Mouse (Mus musculus) liver, embryonic 12.5 days (tissue): ENCODE measurements around the gene Mfsd1. TPM values are rescaled to one million over a fixed set of nuclear protein-coding genes. Genes with fewer than 3 reads are reported as not detected.

Source experiments
- ATAC-seq: fragments of 200-750 bp; cut with Nextera tagmentation; 2 replicates; pipeline ENCODE4 v1.8.0; 2017; ENCODE audit warnings: moderate number of reproducible peaks, mild to moderate bottlenecking, moderate library complexity
- H3K27ac ChIP-seq: fragments of 300-500 bp; sonication (generic); 2 replicates; pipeline ENCODE4 v1.5.1; 2016; ENCODE audit warnings: mild to moderate bottlenecking
- H3K27me3 ChIP-seq: fragments of 300-500 bp; sonication (generic); replicated peaks from 2 replicates; pipeline ENCODE4 v1.6.1; 2016; ENCODE audit warnings: mild to moderate bottlenecking, moderate library complexity
- H3K36me3 ChIP-seq: fragments of 300-500 bp; sonication (generic); 2 replicates; pipeline ENCODE4 v1.6.1; 2016; ENCODE audit warnings: mild to moderate bottlenecking, moderate library complexity
- H3K4me1 ChIP-seq: fragments of 300-500 bp; sonication (generic); 2 replicates; pipeline ENCODE4 v1.6.1; 2016
- H3K4me2 ChIP-seq: fragments of 300-500 bp; sonication (generic); 2 replicates; pipeline ENCODE4 v1.6.1; 2016; ENCODE audit warnings: mild to moderate bottlenecking, moderate library complexity
- H3K4me3 ChIP-seq: fragments of 300-500 bp; sonication (generic); 2 replicates; pipeline ENCODE4 v1.5.1; 2016; ENCODE audit warnings: mild to moderate bottlenecking, moderate library complexity
- H3K9ac ChIP-seq: fragments of 300-500 bp; sonication (generic); 2 replicates; pipeline ENCODE4 v1.6.1; 2016; ENCODE audit warnings: mild to moderate bottlenecking, moderate library complexity
- H3K9me3 ChIP-seq: fragments of 300-500 bp; sonication (generic); replicated peaks from 2 replicates; pipeline ENCODE4 v1.6.1; 2016; ENCODE audit warnings: mild to moderate bottlenecking, moderate library complexity
- WGBS: fragments of 180-500 bp; shearing (Covaris S2); methylation state at CpG from one replicate; pipeline ENCODE4 v1.1.7; 2016; ENCODE audit not compliant: insufficient replicate concordance; 5-methylcytosine and 5-hydroxymethylcytosine counted together
- polyA plus RNA-seq: library from polyadenylated mRNA; unstranded; fragments of >200 nt; fragmentation: Nextera tagmentation; extraction: Ambion mirVana; gene quantifications from 2 replicates; pipeline ENCODE4 v1.2.1, GENCODE M21; 2016

Gene Mfsd1
- 29.8 and 30.0 TPM in 2 replicates for polyA plus RNA-seq

DNA sequence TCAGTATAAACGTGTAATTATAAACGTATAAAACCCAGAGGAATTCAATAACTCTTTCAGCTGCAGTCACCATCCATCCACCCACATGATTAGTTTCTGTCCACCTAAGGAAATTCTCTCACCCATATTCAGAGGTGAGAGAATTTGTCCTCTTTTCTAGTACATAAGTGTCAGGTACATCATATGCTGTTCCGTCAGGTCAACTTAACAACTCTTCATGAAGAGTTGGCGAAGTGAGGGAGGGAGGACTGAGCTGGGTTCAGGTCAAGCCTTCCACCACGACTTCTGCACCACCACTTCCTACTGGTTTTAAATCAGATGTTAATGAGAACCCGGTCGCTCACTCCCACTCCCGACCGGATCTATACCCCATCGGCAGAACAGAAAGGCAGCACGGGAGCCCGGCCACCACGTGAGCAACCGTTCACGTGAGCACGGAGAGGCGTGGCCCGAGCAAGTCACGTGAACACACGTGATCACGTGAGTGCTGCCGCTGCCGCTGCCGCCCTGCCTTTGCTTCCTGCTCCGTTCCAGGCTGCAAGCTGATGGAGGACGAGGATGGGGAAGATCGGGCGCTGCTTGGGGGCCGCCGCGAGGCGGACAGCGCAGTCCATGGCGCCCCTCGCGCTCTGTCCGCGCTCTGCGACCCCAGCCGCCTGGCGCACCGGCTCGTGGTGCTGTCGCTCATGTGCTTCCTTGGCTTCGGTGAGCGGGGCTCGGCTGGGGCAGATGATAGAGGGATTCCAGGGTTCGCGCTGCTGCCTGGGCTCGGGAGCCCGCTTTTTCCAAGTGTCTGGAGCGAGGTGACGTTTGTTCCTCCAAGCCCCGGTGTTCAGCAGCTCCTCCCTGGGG is at the start of gene Mfsd1:
TSS of gene Mfsd1 (plus strand) at position 469 of the 852 bp plus-strand sequence.
- peak; percentile 84 for ATAC-seq
- WGBS = 3% methylated on average over 54 of the region's 54 CpGs
- Histone ChIP-seq H3K4me3 (peak within 1 kb of the TSS; percentile 78), H3K9ac (peak within 1 kb of the TSS; percentile 78), H3K4me2 (peak within 1 kb of the TSS; percentile 86), H3K9me3 (no peaks in the 10 kb centered on the region), H3K4me1 (peaks cover 16% of the 10 kb centered on the region), H3K36me3 (peaks cover 18% of the 10 kb centered on the region), H3K27ac (peak within 1 kb of the TSS; percentile 63), H3K27me3 (peaks cover 11% of the 10 kb centered on the region)

DNA sequence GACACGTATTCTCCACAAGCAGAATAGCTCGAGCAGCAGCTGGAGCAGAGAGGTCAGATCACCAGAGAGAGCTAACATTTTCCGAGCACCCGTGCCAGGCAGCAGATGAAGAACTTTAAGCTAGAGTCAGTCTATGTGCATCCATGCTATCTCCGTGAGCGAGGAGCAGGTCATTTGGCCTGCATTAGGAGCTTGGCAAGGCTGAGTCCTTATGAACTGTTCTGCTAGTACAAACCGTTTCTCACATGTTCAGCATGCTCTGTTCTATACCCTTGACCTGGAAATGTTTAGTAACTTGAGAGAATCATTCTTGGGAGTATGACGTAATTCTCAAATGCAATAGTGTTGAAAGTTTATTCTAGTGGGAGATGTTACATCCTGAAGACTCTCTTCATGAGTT is 38.9 kb upstream of the Mfsd1 start:
- no peak overlapping the region for H3K9ac ChIP-seq
- H3K9me3 ChIP-seq = no peaks in the 10 kb centered on the region
- H3K27ac ChIP-seq = no peak overlapping the region
- H3K36me3 ChIP-seq = no peaks in the 10 kb centered on the region
- no peaks in the 10 kb centered on the region for H3K27me3 ChIP-seq
- no peak overlapping the region for H3K4me2 ChIP-seq
- ATAC-seq = no peak
- WGBS = 53% methylated on average over 8 of the region's 8 CpGs
- no peak overlapping the region for H3K4me3 ChIP-seq
- no peaks in the 10 kb centered on the region for H3K4me1 ChIP-seq

DNA sequence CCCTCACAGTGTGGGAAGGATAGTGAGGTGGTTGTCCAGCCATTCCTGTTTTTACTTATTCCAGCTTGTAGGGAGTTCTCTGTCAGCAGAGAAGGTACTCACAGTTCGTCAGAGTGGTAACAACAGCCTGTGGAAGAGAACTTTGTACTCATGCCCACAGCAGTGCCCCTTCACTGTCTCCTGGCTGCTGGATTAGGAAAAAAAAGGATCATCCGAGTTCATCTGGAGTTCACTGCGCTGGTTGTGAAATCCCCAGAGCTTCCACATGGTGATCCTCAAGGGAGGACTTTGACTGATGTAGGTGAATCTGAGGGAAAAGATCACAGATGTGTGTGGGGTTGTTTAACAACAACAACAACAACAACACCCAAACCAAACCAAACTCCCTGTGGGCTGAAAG is 31.3 kb upstream of the Mfsd1 start:
- Histone ChIP-seq H3K4me1 (no peaks in the 10 kb centered on the region), H3K27me3 (no peaks in the 10 kb centered on the region), H3K4me2 (no peak overlapping the region), H3K27ac (no peak overlapping the region), H3K9me3 (no peaks in the 10 kb centered on the region), H3K36me3 (no peaks in the 10 kb centered on the region), H3K4me3 (no peak overlapping the region), H3K9ac (no peak overlapping the region)
- ATAC-seq = peak; percentile 46
- 49% methylated on average over 3 of the region's 3 CpGs for WGBS

DNA sequence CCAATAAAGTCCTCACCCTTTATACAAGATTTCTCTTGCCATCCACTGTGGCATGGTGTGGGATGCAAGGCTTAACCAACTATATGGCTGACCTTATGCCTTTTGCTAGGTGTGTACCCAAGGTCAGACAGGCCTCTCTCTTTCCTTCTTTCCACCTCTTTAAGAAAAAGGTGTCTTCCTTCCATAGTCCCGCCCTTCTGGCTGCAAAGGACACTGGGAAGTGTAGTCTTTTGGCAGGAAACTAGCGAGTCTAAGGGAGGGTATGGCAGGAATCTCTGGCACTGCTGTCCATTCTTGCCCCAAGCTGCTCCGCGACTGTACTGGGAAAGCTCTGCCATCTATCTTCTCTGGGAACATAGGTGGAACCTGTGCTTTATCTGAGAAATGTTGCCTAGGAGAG is 29.3 kb upstream of the Mfsd1 start:
- 42% methylated on average over 4 of the region's 4 CpGs for WGBS

DNA sequence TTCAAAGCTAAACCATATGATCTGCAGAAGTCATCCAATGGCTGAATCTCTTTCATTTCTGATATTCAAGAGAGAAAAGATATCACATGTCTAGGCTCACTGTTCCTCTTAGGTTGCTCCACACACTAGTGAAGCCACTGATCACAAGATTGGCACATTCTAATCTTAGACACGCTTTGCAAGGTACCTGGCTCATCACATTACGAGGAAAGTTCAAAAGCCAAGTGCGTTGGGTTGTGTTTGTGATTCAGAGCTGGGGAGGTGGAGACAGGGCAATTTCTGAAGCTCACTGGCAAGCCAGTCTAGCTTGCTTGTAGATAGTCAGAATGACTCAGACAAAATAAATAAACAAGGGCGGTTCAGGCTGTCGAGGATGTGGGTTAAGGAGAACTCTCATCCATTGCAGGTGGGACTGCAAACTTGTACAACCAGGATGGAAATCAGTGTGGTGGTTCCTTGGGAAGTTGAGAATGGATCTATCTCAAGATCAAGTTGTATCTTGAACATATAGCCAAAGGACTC is 28.6 kb upstream of the Mfsd1 start:
- WGBS = 65% methylated on average over 5 of the region's 5 CpGs
- Histone ChIP-seq H3K27ac (no peak overlapping the region), H3K9ac (no peak overlapping the region), H3K36me3 (no peaks in the 10 kb centered on the region), H3K4me3 (no peak overlapping the region), H3K9me3 (no peaks in the 10 kb centered on the region), H3K4me2 (no peak overlapping the region), H3K4me1 (no peaks in the 10 kb centered on the region), H3K27me3 (no peaks in the 10 kb centered on the region)
- ATAC-seq = no peak

More for the DNA sequence above, 29.3 kb upstream of the Mfsd1 start:
- no peak for ATAC-seq
- Histone ChIP-seq H3K4me1 (no peaks in the 10 kb centered on the region), H3K9me3 (no peaks in the 10 kb centered on the region), H3K4me2 (no peak overlapping the region), H3K27me3 (no peaks in the 10 kb centered on the region), H3K4me3 (no peak overlapping the region), H3K36me3 (no peaks in the 10 kb centered on the region), H3K9ac (no peak overlapping the region), H3K27ac (no peak overlapping the region)

DNA sequence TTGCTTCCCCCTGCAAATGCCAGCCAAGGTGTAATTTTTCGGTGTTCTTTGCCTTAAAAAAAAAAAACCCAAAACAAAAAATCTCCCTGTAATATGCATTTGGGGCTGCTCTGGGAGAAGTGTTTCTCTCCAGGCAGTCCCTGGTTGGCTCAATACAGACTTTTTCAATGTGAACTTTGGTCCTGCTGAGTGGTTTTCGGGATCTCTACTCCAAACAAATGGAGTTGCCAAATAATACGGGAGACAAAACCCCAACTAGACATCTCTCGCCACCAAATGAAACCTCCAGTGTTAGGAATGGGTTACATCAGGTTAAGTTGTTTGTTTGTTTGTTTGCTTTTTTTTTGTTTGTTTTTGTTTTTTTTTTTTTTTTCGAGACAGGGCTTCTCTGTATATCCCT is 27.3 kb upstream of the Mfsd1 start:
- Histone ChIP-seq H3K9ac (no peak overlapping the region), H3K27me3 (no peaks in the 10 kb centered on the region), H3K9me3 (no peaks in the 10 kb centered on the region), H3K4me3 (no peak overlapping the region), H3K4me2 (no peak overlapping the region), H3K4me1 (no peaks in the 10 kb centered on the region), H3K27ac (no peak overlapping the region), H3K36me3 (no peaks in the 10 kb centered on the region)
- ATAC-seq = no peak
- WGBS = 62% methylated on average over 5 of the region's 5 CpGs

DNA sequence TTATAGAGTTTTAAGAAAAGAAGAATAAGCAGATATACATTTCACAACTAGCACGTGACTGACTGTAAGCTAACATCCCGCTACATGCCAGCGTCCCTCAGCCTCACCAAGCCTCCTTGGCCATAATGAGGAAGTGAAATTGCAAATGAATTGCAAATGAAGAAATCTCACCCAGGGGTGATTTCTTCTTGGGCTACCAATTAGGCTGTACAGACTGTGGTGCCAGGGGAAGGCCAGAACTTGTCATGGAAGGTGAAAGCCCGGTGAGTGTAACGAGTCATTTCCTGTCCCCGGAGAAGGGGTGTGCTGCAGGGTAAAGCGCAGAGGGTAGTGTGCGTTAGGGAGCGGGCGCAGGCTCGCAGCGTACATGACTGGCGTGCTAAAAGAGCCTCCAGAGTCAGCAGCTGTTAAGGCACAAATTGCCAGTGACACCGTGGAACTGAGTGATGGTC is 25.3 kb upstream of the Mfsd1 start:
- no peak overlapping the region for H3K27ac ChIP-seq
- peak overlapping the region; percentile 31 for H3K4me2 ChIP-seq
- no peaks in the 10 kb centered on the region for H3K9me3 ChIP-seq
- no peak for ATAC-seq
- WGBS = 41% methylated on average over 14 of the region's 14 CpGs
- H3K4me1 ChIP-seq = no peaks in the 10 kb centered on the region
- no peaks in the 10 kb centered on the region for H3K36me3 ChIP-seq
- H3K27me3 ChIP-seq = no peaks in the 10 kb centered on the region
- H3K9ac ChIP-seq = no peak overlapping the region
- H3K4me3 ChIP-seq = no peak overlapping the region

DNA sequence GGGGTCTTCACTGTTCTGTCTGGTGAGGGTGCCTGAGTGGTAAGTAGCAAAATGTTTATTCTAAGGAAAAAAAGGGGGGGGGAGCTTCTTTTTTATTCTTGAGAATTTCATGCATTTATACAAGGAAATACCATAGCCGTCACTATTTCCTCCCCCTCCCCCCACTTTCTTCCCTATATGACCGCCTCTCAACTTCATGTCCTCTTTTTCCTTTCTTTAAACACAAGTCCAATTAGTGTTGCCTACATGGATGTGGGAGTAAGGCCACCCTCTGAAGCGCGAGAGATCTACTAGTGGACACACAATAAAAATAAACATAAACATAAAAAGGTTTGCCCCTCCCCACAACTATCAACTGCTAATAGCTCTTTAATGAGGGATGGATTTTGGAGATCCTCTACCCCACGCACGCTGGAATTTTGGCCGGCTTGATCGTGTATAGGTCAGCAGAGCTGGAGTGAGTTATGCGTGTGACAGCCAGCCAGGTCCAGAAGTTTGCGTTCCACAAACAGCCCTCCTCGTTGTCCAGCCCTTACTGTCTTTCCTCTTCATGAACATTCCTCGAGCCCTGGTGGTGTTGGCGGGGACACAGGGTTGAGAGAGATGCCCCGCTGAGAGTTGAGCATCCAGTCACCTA is 24.7 kb upstream of the Mfsd1 start:
- Histone ChIP-seq H3K4me3 (no peak overlapping the region), H3K36me3 (no peaks in the 10 kb centered on the region), H3K9ac (no peak overlapping the region), H3K9me3 (no peaks in the 10 kb centered on the region), H3K27me3 (no peaks in the 10 kb centered on the region), H3K27ac (no peak overlapping the region), H3K4me1 (no peaks in the 10 kb centered on the region), H3K4me2 (peak overlapping the region; percentile 31)
- 77% methylated on average over 14 of the region's 14 CpGs for WGBS
- ATAC-seq = no peak

DNA sequence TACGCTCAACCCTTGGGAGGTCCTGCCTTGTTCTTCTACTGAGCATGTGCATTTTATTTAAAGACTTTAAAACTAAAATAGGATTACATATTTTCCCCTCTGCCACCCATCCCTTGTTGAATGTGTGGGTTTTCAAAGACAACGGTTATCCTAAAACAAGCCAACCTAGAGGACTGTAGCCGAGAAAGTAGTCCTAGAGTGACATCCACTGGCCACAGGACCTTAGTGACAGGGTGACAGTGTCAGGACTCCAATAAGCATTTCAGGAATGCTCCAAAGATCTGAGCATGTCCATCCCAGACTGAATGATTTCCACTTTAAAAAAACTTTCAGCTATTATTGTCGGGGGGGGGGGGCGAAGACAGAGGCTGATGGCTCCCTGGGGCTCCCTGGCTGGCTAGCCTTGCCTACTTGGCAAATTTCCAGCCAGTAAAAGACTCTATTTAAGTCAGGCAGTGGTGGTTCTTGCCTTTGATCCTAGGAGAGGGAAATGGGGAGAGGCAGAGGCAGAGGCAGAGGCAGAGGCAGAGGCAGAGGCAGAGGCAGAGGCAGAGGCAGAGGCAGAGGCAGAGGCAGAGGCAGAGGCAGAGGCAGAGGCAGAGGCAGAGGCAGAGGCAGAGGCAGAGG is 17.7 kb upstream of the Mfsd1 start:
- Histone ChIP-seq H3K36me3 (no peaks in the 10 kb centered on the region), H3K9me3 (no peaks in the 10 kb centered on the region), H3K4me1 (peaks cover 18% of the 10 kb centered on the region), H3K4me3 (no peak overlapping the region), H3K9ac (no peak overlapping the region), H3K27me3 (no peaks in the 10 kb centered on the region), H3K4me2 (no peak overlapping the region), H3K27ac (peak overlapping the region; percentile 68)
- peak; percentile 60 for ATAC-seq
- 46% methylated on average over 5 of the region's 5 CpGs for WGBS

DNA sequence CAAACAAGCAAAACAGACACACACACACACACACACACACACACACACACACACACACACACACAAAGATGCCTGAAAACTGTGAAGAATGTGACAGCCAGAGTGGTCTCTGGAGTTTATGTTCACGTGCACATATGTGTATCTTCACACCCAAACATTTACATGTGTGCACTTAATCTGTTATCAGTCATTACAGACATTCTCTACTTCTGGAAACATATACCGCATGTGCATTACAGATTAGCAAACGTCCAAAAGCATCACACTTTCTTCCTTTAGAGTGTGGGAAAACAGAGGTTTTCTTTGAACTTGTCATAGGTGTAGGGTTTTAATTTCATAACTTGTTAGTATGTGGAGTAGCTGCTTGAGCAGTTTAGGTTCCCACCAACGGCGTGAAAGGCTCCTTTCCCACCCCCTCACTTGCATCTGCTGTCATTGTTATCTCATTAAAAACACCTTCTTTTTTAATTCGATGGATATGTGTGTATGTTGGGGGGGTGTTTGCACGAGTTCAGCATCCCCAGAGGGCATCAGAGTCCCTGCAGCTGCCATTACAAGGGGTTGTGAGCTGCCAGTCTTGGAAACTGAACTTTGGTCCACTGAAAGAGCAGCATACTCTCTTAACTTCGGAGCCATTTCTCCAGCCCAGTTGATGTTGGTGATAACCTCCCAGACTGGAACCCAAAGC is 16.9 kb upstream of the Mfsd1 start:
- 40% methylated on average over 8 of the region's 8 CpGs for WGBS
- H3K4me2 ChIP-seq = peak overlapping the region; percentile 27
- no peak overlapping the region for H3K4me3 ChIP-seq
- peak overlapping the region; percentile 68 for H3K27ac ChIP-seq
- H3K9me3 ChIP-seq = no peaks in the 10 kb centered on the region
- no peaks in the 10 kb centered on the region for H3K36me3 ChIP-seq
- H3K4me1 ChIP-seq = peaks cover 18% of the 10 kb centered on the region
- peak; percentile 87 for ATAC-seq
- no peaks in the 10 kb centered on the region for H3K27me3 ChIP-seq
- no peak overlapping the region for H3K9ac ChIP-seq

DNA sequence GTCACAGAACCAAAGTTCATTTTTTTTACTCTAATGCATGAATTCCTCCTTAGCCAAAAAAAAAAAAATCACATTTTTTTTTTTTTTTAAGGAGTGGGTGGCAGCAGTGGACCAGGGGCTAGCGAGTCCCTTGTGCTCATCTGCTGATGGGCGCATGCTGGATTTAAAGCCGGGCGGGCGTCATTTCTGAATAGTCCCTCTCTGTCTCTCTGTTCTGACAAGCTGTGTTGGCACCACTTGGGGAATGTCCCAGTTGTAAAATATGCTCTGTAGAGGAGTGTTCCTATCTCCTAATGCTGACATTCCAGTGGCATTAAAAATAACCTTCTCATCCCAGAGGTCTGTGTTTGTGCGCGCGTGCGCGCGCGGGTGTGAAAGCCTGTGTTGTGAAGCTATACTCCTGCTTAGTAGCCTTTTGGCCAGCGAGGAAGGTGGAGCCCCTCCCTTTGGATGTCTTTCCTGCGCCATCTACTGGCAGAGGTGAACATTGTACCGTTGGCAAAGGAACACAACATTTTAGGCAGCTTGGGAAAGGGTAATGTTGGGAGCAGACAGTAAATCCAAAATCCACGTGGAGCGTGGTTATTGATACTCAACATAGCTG is 14.4 kb upstream of the Mfsd1 start:
- no peaks in the 10 kb centered on the region for H3K9me3 ChIP-seq
- H3K4me2 ChIP-seq = peak overlapping the region; percentile 40
- H3K9ac ChIP-seq = no peak overlapping the region
- H3K4me3 ChIP-seq = no peak overlapping the region
- ATAC-seq = no peak
- H3K36me3 ChIP-seq = no peaks in the 10 kb centered on the region
- H3K27me3 ChIP-seq = peaks cover 4% of the 10 kb centered on the region; the same call in 1 of the 2 replicates
- 22% methylated on average over 17 of the region's 17 CpGs for WGBS
- H3K27ac ChIP-seq = no peak overlapping the region
- H3K4me1 ChIP-seq = peaks cover 18% of the 10 kb centered on the region
